Mouse (Mus musculus) left cerebral cortex, postnatal 36 days (tissue): ENCODE measurements at regions not wholly inside any gene's neighbourhood (a gene's known extent, or its start where the extent isn't known, plus 50 kb on each side); places are given as distances from the start of the nearest gene placed in this dataset.
A peak's percentile ranks its signal among the peaks of the same experiment; 100 is the strongest.

Experiments used
- DNase-seq, 2 experiments: peaks; one replicate each; pipeline ENCODE4 v3.0.0; 2021 to 2022; ENCODE audit warnings: low spot score in 2 of 2, mixed read lengths in 1 of 2
- intact Hi-C: fragments of 180-260 bp; cut with DNase I; formaldehyde crosslinking; loops from one replicate; pipeline ENCODE4 v1.15.1; 2025

DNA sequence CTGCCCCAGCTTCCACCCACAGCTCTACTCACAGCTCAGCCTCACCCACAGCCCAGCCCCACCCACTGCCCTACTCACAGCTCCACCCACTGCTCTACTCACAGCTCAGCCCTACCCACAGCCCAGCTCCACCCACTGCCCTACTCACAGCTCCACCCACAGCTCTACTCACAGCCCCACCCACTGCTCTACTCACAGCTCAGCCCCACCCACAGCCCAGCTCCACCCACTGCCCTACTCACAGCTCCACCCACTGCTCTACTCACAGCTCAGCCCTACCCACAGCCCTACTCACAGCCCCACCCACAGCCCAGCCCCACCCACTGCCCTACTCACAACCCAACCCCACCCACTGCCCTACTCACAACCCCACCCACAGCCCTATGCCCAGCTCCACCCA is 56.5 kb upstream of the Phox2b start:
- no peak for DNase-seq
- intact Hi-C loops, result no loop called here

DNA sequence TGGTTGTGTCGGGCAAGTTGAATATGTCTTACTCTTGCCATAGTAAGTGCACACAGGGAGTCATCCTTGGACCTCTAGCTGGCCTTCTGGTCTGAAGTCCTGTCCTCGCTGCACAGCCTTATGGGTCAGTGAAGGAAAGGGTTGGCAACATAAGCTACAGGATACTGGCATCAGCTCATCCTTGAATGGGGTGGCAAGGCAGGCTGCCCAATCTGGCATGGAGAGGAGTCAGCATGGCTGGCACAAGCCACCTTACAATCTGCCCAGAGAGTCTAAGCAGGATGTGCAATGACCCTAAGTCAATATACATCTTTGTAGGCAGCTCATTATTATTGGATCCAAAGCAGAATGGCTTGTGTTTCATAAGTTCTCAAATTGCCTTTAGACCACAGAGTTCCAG is 57.8 kb upstream of the Phox2b start:
- no peak for DNase-seq
- intact Hi-C loops, result no loop called here

DNA sequence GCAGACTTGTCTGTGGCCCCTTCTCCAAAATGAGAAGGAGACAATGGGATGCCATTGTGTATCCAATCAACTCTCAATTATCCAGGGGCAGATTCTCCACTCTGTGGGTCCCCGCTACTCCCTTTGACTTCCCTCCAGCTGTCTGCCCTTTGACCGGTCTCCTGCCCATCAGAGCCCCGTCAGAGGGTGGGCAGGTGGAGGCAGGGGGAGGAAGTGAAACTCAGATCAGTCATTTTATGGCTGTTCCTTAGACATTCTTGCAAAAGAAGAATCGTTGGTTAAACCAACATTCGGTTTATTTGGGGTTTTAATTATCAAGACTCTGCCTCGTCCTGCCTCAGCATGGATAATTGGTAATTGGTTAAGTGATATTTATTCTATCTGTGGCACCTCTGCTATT is 77.7 kb upstream of the Phox2b start:
- no peak for DNase-seq
- intact Hi-C loops, result no loop called here

DNA sequence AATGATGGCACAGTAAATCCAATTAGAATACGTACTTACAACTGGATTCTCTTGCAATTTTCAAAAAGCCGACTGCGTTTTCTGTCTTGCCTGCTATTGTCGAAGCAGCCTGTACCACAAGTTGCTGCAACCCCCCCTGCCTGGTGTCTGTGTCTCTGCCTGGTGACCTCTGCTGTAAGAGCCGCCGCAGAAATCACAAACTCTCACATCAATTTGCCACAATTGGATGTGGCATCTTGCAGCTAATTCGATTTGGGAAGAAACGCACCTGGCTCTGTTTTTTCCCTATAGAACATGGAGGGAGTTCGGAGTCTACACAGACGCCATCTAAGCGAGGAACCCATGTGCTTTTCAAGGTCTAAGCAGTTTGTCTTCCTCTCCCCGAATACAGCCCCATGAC is 80.1 kb upstream of the Phox2b start:
- intact Hi-C loops, result no loop called here
- DNase-seq, result no peak

DNA sequence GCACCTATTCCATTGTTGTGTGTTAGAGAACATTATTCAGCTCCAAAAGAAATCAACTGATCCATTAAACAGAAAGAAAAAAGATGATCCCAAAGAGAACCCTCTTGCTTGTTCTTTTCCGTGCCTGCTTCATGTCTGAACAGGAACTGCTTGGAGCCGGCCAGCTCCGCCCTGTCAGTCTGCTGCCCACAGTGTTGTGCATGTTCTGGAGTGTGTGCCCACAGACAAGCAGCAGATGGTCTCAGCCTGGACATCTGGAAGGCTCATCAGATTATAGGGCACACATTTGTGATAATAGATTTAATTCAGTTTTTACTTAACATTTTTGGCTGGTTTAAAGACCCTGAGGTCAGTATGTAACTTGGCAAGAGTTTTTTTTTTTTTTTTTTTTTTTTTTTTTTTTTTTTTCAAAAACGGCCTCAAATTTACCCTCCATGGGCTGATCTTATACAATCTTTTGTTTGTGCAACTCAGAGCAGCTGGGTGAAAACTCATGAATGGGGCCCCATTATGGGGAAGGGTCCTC is 70.9 kb upstream of the Tmem33 start:
- intact Hi-C loops, result no loop called here
- peak; percentile 13 to 18 for DNase-seq

DNA sequence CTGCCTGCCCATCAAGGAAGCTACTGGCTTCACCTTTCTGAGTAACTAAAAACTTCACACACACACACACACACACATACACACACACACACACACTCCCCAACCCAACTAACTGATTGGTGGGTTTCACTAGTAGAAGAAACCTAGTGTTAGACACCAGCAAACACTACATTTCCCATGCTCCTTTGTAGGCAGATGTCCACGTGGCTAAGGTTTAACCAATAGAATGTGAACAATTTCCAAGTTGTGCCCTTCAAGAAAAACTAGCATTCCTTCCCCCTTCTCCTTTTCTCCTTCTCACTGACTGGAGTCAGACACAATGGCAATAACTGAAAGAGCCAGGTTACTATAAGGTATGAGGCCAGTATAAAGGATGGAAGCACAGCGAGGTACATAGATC is 66.3 kb upstream of the Tmem33 start:
- intact Hi-C loops, result no loop called here
- no peak for DNase-seq

DNA sequence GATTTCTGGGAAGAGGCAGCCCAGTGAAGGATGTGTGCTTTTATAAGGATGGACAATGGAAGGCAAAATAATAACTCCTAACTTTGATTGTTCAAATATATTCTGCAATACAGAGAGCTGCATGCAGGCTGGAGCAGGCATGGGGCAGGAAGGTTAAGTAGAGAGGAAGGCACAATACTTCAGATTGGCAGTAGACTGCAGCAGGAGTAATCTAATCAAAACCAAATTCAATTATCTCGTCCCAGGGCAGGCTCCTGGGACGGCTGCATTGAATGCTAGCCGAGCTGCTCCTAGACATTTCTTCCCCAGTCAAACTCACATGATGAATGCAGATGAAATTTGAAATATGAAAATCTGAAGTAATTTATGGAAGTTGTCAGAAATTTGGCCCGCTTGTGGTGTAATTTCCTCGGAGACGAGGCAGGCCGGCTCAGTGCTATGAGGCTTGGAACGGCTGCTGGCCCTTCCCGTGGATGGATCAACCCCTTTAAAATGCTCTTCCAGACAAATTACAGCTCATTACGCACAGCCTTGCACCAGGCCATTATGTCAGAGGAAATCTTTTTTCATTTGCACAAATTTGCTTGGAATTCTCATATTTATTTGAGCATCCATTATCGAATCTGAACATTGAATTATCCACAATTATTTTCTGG is 55.2 kb upstream of the Tmem33 start:
- no peak for DNase-seq
- intact Hi-C loops, result no loop called here
